Mouse (Mus musculus) cerebellum, postnatal 36 days (tissue): Measurements from ENCODE around the gene Ppif.

Source experiments
- DNase-seq, 2 experiments: peaks; one replicate each; pipeline ENCODE4 v3.0.0; 2021 to 2022; ENCODE audit warnings: mixed read lengths in 2 of 2

The Ppif gene

DNA sequence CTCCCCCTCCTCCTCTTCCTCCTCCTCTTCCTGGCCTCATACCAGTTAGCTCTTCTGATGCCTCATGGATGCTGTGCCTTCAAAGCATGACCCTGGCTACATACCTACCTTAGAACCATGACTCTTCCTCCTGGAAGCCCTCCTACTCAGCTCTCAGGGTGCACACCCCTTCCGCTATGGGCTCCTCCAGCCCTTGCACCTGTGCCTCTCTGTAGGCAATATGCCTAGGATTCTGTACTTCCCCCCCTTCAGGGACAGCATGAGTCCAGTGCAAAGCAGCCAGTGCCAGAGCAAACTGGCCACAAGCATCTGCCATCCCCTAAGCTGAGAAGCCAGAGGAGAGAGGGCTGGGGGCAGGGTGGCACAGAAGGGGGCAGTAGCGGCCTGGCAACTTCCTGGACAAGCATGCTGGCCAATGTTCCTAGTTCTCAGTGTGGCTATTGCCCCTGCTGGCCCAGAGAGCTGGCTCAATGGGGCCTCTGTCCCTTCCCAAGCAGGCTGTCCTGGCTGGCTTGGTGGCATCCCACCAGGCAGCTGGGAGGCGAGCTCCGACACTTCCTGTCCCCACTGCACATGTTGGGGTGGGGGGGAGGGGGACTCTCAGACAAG, 46.1 kb downstream of the Ppif start:
- DNase-seq, result peak; percentile 20 to 40

DNA sequence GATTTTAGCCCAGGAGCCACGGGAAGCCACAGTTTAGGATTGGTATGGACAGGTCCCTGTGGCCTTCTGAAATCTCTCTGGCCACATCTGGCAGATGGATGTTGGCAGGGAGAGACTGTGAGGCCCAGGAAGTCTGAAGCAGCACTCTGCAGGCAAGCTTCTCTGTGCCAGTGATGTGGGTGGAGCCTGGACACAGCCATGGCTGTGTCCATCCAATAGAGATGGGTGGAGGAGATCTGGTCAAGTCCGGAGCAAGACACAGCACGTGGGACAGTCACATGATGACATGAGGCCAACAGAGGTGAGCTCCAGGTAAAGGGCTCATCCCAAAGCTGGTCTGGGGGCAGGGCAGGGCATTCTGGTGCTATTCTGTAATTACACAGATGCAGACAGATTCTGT, 47.3 kb downstream of the Ppif start:
- no peak for DNase-seq

DNA sequence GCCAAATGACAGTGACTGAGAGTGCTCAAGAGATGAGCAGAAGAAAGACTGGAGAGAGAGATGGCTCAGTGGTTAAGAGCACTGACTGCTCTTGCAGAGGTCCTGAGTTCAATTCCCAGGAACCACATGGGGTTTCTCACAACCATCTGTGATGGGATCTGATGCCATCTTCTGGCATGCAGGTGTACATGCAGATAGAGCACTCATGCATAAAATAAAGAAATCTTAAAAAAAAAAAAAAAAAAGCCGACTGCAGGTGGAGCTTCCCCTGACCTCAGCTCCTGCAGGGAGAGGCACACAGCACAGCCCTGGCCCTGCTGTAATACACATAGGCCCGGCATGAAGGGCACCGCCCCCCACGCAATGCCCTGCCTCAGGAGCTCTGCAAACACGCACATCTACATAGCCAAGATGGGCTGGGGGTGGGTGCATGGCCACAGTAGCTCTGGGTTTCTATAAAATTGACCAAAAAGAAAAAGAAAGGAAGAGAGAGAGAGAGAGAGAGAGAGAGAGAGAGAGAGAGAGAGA, 48.0 kb downstream of the Ppif start:
- no peak for DNase-seq

DNA sequence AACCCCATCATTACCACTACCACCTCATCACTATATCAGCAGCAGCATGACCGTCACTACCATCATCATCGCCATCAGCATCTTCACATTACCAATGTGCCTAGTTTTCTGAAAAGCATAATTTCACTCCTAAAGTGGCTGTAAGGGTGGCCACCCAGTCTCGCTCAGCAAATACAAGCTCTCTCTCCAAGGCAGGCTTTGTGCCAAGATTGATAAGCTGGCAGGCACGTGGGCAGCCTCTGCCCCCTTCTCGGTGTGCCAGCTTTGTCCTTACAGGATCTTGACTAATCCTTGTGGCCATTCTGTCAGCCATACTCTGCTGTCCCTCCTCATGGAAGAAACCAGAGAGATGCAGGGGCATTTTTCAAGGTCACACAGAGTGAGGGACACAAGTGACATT, 49.0 kb downstream of the Ppif start:
- no peak for DNase-seq

DNA sequence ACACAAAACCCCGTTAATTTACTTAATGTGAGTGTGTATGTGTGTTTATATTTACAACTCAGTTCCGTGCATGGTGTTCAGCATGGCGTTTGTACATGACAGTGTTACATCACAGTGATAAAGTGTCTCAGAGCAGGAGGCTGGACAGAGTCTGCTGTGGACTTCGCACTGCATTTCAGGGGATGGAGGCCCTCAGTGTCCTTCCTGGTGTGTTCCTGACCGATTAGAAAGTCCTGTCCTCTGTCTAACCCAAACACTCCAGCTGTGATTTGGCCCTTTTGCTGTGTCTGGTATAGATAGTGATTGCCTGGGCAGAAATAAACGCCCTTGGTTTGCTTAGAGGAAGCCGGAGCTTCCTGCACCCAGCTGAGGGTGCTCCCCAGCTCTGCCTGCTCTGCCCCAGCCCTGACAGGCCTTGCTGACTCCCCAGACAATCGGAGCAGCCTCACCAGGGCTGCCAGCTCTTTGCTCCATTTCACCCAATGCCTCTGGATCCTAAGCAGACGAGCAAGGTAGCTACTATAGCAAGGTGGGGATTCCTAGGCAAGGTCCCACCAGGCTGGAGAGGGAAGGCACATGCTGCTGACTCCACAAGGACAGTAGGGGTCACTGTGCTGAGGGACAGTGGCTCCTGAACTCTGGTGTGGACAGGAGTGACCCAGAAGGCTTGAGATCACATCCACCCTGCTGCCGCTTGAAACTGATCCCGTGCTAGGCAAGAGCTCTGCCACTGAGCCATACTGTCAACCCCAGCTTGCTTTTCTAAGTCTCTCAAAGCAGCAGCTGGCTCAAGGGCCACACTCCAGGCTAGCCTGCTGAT, 51.6 kb downstream of the Ppif start:
- DNase-seq, result no peak

DNA sequence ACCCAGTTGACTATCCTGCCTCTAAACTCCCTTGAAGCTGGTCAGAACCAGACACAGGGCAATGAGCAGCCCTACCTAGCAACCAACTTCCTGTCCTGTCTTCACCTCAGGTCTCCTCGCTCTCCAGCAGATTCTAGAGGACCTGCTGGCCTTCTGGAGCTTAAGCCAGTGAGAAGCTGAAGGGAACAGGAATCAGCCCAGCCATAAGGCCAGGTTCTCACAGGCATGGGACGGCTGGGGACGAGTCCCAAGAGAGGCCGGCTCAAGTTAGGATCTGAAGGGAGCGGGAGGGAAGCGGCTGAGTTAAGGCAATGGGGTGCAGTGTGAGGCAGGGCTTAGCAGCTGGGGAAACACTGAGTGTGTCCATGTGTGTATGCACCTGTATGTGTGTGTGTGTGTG, 52.4 kb downstream of the Ppif start:
- DNase-seq, result no peak

DNA sequence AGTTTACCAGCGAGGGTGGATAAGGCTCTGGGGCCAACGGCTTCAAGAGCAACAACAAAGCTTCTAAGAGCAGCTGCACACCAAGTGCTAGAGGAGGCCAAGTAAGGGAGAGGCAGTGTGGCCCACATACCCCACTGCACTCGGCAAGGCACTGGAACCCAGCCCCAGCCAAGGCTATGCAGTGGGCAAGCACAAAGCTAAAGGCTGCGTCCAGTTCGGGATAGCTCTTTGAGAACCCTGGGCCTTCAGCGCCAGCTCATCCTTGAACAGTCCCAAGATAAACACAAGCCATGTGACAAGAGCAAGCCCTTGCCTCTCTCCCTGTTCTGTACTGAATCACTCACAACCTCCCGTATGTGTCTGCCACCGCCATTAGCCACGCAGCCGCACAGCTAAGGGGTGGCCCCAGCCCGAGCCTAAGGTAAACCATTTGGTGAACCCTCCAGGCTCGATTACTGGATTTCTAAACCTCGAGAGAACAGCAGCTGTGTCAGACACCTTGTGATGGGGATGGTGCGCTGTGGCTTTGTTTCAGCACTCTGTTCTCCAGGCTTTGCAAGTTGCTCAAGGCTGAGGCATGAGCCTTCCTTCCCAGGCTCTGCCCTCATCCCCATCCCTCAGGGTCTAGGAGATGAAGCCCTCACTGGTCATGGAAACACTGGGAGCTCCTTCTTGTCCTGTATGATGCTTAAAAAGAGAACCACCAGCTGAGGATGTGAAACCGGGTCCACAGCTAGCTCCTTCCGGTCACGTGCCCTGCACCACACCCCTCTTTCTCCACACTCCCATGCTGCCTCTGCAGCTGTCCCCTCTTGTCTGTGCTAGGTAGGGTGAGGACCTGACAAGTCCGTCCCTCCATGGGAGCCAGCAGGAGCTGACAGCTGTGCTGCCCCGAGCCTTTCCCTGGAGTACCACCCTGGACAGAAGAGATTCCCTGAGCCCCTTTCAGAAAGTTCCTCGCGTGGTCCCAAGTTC, 53.3 kb downstream of the Ppif start:
- no peak for DNase-seq

DNA sequence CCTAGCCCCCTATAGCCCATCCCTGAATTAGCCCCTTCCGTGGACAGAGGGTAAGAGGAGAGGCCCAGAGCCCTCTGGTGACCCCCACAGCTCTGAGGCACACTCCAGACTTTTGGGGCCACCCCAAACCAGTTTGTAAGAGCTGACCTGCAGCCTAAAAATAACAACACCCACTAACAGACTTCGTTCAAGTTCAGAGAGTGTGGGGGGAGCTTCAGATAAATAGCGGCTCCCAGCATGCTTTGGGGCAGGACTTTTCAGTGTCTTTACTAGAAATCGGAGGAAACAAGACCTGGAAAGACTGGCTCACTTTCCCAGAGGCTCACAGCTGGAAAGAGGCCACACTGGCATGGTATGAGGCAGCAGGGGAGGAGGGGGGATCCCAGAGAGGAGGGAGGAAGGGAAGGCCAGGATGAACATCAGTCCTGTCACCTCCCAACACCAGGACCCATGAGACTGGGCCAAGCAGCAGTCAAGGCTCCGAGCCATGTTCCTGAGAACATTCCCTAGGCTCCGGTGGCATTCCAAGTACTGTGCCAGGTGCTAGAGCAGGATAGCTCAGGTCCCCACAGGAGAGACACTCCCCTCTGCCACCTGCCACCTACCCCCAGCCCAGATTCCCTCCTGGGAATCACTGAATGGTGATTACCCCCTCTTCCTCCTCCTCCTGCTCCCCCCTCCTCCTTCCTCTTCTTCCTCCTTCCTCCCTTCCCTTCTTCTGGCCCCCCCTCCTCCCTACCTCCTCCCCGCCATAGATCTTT, 54.2 kb downstream of the Ppif start:
- DNase-seq, result no peak

DNA sequence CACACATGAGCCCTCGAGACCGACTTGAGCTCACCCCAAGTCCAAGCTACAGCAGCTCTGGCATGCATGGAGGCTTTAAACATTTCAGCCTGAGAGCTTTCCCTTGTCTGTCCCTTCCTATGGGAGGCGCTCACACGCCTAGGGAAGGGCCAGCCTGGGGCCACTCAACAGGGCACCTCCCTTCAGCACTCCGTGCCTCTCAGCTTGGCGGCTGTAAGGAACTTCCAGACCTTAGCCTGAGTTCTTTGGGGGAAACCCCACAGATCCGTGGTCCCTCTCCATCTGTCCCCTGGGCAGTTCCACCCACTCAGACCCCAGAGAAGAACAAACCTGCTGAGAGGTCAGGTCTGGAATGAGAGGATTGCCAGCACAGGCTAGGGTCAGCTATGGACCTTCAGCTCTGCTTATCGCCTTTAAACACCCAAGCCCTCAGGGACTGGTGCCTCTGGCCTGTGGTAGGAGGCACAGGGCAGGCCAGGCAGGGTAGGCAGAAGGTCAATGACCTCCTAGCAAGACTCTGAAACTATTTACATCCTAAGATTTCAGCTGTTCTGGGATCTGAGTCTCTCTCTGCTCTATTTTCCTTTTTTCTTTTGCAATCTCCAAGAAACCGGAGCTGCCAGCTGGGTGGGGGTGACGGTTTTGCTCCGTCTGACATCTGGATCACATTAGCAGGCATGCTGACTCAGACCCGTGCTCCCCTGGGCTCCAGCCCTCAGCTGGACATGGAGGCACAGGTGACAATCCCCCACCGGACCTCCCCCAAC, 55.4 kb downstream of the Ppif start:
- DNase-seq, result no peak
